Mouse (Mus musculus) cortical plate, adult 2 months (tissue): Measurements from ENCODE around the gene Nemp1.

Experiments
- CTCF ChIP-seq: fragments of 200-500 bp; IDR thresholded peaks from 2 replicates; pipeline ENCODE4 v1.5.1; 2011; ENCODE audit warnings: mild to moderate bottlenecking, control low read depth, low read length; ENCODE audit not compliant: insufficient read depth; ENCODE audit errors: extremely low read depth
- POLR2A ChIP-seq: fragments of 200-500 bp; IDR thresholded peaks from 2 replicates; pipeline ENCODE4 v1.6.1; 2011; ENCODE audit warnings: mild to moderate bottlenecking, low read length, control low read depth; ENCODE audit not compliant: insufficient read depth; ENCODE audit errors: extremely low read depth

DNA sequence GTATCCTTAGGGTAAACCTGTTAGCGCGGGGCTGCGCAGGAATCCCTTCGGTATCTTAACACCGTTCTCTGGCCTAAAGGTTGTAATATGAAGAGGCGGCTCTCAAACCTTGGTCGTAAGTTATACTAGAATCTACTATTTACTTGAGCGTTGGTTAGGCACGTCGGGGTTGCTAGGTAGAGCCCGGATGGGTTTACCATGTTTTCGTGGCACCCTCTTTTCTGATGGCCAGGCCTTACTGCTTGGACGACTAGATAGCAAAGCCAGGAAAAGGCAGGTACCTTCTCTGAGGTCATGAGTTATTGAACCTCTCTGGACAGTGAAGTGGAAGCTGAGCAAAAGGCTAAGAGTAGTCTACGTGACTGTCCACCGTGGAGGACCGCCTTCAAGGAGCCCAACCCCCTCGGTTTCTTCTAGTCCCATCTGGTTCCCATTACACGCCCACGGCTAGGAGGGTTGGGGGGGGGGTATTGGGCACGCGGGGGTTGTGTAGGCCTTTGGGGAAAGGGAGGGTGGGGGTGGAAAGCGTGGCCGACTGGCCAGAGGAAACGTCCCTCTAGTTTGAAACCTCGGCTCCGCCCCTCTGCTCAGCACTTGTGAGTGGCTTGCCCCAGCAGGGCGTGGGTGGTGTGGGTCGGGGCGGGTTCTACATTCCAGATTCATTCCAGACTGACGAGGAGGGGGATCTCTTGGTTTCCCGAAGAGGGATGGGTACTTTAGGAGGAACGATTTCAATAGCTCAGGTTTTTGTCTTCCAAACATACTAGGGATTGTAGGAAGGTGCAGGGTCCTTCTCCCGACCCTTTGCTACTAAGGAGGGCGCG, 780 bp downstream of the Nemp1 start:
- TF ChIP-seq POLR2A (0 out of 2 replicates have a peak, but pooled peaks have one; percentile 10), CTCF (no peak)
